Mouse (Mus musculus): Measurements from ENCODE around the gene Olfr913. TPM values are rescaled to one million over a fixed set of nuclear protein-coding genes. Genes with fewer than 3 reads are reported as not detected.

Gene Olfr913
- total RNA-seq (2021): not detected
- long read RNA-seq, experiment 1: 0 reads
- long read RNA-seq, experiment 2: 0 reads

- intact Hi-C loops (cut with DNase I; ENCODE audit: low total_unique reads): no loop called here
- no peak for DNase-seq
Observed at GRCm38 (mm10) chr9:38592459-38592858, at the start of gene Olfr913. Gene Olfr913, plus strand, starts transcription at chr9:38592759.

GRCm38 (mm10) chr9:38579878-38580277 lies 12.7 kb upstream of the Olfr913 start, which contains the start of gene Olfr912:
Gene Olfr912, plus strand, starts transcription at chr9:38580178.
- intact Hi-C loops (cut with DNase I; ENCODE audit: low total_unique reads): no loop called here
- no peak for DNase-seq

GRCm38 (mm10) chr9:38591056-38591455 lies 1.5 kb upstream of the Olfr913 start:
- DNase-seq: no peak
- intact Hi-C loops (cut with DNase I; ENCODE audit: low total_unique reads): no loop called here

- no peak for DNase-seq
- intact Hi-C loops (cut with DNase I; ENCODE audit: low total_unique reads): no loop called here
Observed at GRCm38 (mm10) chr9:38604802-38605201, 12.2 kb downstream of the Olfr913 start, which contains the start of gene Olfr914. Gene Olfr914, plus strand, starts transcription at chr9:38605102.

- intact Hi-C loops (cut with DNase I; ENCODE audit: low total_unique reads): no loop called here
- no peak for DNase-seq
Observed at GRCm38 (mm10) chr9:38632406-38632805, 39.8 kb downstream of the Olfr913 start.

Other genes starting within 250 kb of the Olfr913 start
- gene Olfr898, start 244.3 kb upstream of the Olfr913 start, total RNA-seq (2021): not detected
- gene Olfr250, start 225.9 kb upstream of the Olfr913 start, total RNA-seq (2021): not detected
- not detected for gene Olfr251, start 215.7 kb upstream of the Olfr913 start, total RNA-seq (2021)
- not detected for gene Olfr147, start 191.1 kb upstream of the Olfr913 start, total RNA-seq (2021)
- gene Olfr901, start 163.3 kb upstream of the Olfr913 start, total RNA-seq (2021): not detected
- gene Olfr902, start 145.1 kb upstream of the Olfr913 start, total RNA-seq (2021): not detected
- not detected for gene Olfr904, start 129.6 kb upstream of the Olfr913 start, total RNA-seq (2021)
- gene Olfr905, start 121.7 kb upstream of the Olfr913 start, total RNA-seq (2021): not detected
- gene Olfr906, start 105.7 kb upstream of the Olfr913 start, total RNA-seq (2021): not detected
- not detected for gene Olfr907, start 97.0 kb upstream of the Olfr913 start, total RNA-seq (2021)
- gene Olfr911-ps1, start 71.2 kb upstream of the Olfr913 start, total RNA-seq (2021): not detected
- gene Olfr910, start 54.9 kb upstream of the Olfr913 start, total RNA-seq (2021): not detected
- not detected for gene Olfr912, start 12.6 kb upstream of the Olfr913 start, total RNA-seq (2021)
- gene Olfr914, start 12.3 kb downstream of the Olfr913 start, total RNA-seq (2021): not detected
- gene Olfr916, start 67.1 kb downstream of the Olfr913 start, total RNA-seq (2021): not detected
- gene Olfr917, start 73.1 kb downstream of the Olfr913 start, total RNA-seq (2021): not detected
- gene Olfr918, start 81.8 kb downstream of the Olfr913 start, total RNA-seq (2021): not detected
- gene Olfr919, start 110.9 kb downstream of the Olfr913 start, total RNA-seq (2021): not detected
- gene Vwa5a, start 125.5 kb downstream of the Olfr913 start, total RNA-seq (2021): 10 to 100 TPM; 16.3 to 17.0 TPM
- under 1 TPM; 0.04 to 0.06 TPM for gene Olfr920, start 159.5 kb downstream of the Olfr913 start, total RNA-seq (2021)
- gene Olfr921, start 180.3 kb downstream of the Olfr913 start, total RNA-seq (2021): not detected
- not detected for gene Olfr922, start 221.9 kb downstream of the Olfr913 start, total RNA-seq (2021)
- gene Olfr923, start 233.8 kb downstream of the Olfr913 start, total RNA-seq (2021): not detected